Mouse (Mus musculus) cortical plate, adult 2 months (tissue): ENCODE measurements around the gene Map3k10.

Source experiments
- CTCF ChIP-seq: fragments of 200-500 bp; IDR thresholded peaks from 2 replicates; pipeline ENCODE4 v1.5.1; 2011; ENCODE audit warnings: mild to moderate bottlenecking, control low read depth, low read length; ENCODE audit not compliant: insufficient read depth; ENCODE audit errors: extremely low read depth
- POLR2A ChIP-seq: fragments of 200-500 bp; IDR thresholded peaks from 2 replicates; pipeline ENCODE4 v1.6.1; 2011; ENCODE audit warnings: mild to moderate bottlenecking, low read length, control low read depth; ENCODE audit not compliant: insufficient read depth; ENCODE audit errors: extremely low read depth

- no peak for TF ChIP-seq CTCF
- TF ChIP-seq POLR2A: no peak
Measured at GRCm38 (mm10) chr7:27610871-27611270, 63.5 kb downstream of the Map3k10 start.
